Mouse (Mus musculus) spleen, adult 2 months (tissue): ENCODE data around the gene Trim71.

Experiments used
- CTCF ChIP-seq: fragments of 200-500 bp; IDR thresholded peaks from 2 replicates; pipeline ENCODE4 v1.5.1; 2011; ENCODE audit warnings: mild to moderate bottlenecking, inconsistent platforms; ENCODE audit not compliant: insufficient read depth, insufficient read length, insufficient replicate concordance; ENCODE audit errors: extremely low read depth
- POLR2A ChIP-seq: fragments of 200-500 bp; IDR thresholded peaks from 2 replicates; pipeline ENCODE4 v1.6.1; 2011; ENCODE audit warnings: low read depth, low read length, inconsistent platforms

DNA sequence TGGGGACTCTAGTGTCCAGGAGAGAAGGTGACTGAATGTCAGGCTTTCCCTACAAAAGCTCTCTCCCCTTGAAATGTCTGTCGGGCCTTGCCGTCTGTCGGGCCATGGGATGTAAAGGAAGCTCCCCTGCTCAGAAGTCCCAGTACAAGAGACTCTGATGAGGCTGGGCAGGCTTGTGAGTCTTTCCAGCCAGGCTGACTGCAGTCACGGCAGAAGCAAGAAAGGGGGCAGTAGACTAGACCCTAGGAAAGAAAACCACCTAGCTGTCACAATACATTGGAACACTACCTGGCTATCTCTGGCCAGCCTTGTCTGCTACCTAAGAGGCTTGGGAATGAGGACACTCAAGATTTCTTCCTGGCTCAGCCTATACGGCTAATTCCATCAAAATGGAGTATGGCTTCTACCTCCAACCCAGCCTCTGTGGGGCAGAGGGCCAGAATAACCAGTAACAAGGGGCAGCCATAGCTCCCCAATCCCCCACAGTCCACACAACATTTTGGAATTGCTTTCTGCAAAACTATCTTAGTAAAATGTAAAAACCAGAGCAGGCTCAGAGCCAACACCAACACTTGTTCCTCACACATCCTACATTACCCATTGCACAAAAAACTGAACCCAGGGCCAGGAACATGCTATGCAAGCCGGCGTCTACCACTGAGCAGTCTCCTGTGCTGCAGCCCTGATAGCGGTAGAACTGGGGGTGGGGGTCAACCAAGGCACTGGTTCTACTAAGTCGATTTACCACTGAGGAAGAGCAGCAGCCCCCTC is 29.2 kb downstream of the Trim71 start:
- TF ChIP-seq CTCF (no peak), POLR2A (no peak)
